Mouse (Mus musculus): ENCODE measurements at regions not wholly inside any gene's neighbourhood (a gene's known extent, or its start where the extent isn't known, plus 50 kb on each side); places are given as distances from the start of the nearest gene placed in this dataset.

- in situ Hi-C loops (cut with MboI; ENCODE audit: low pct_ligation_motif_present, low pct_unique_long_range_greater_than_20kb, low sequenced_read_pairs) (no loop called here), dilution Hi-C loops (cut with MboI; ENCODE audit: extremely low pct_ligation_motif_present, extremely low pct_unique_long_range_greater_than_20kb, low sequenced_read_pairs) (no loop called here)
- Histone ChIP-seq H3K27me3 (replicated peaks) (no peaks in the 10 kb centered on the region), H3K4me2 (ENCODE audit: insufficient read depth, low read depth, poor library complexity, severe bottlenecking) (no peak overlapping the region), H3K27ac (ENCODE audit: insufficient read depth, low read depth) (no peak overlapping the region), H3K4me3 (replicated peaks in 1 of 3; ENCODE audit: low read depth in 2 of 3, low read length in 2 of 3, poor library complexity in 1 of 3) (no peak overlapping the region), H3K4me1 (ENCODE audit: control insufficient read depth in 1 of 2, insufficient read depth in 2 of 2) (peaks cover 11 to 33% of the 10 kb centered on the region in 2 experiments), H3K9ac (ENCODE audit: insufficient read depth, low read depth) (no peak overlapping the region), H3K36me3 (replicated peaks in 1 of 2; ENCODE audit: control insufficient read depth in 1 of 2, insufficient read depth in 1 of 2, low read length in 1 of 2) (no peaks in the 10 kb centered on the region), H3K9me3 (replicated peaks; ENCODE audit: low read length) (no peaks in the 10 kb centered on the region), H3K79me2 (replicated peaks; ENCODE audit: control insufficient read depth, extremely low read depth, insufficient read depth, poor library complexity, severe bottlenecking) (no peaks in the 10 kb centered on the region)
- TF ChIP-seq TCF12 (IDR thresholded peaks at IDR 0.05; ENCODE audit: low read depth, low read length) (peak; percentile 58; the same call in 1 of the 2 replicates), MAX (IDR thresholded peaks at IDR 0.05; ENCODE audit: low read length) (peak; percentile 42; the same call in 1 of the 2 replicates), BHLHE40 (IDR thresholded peaks at IDR 0.05; ENCODE audit: low read depth, low read length) (peak; percentile 91), EP300 (IDR thresholded peaks at IDR 0.05; ENCODE audit: low read length) (peak; percentile 69), MXI1 (IDR thresholded peaks at IDR 0.05; ENCODE audit: low read depth, low read length) (peak; percentile 45; the same call in 1 of the 2 replicates), ETS1 (conservative IDR thresholded peaks at IDR 0.05; ENCODE audit: low read depth, low read length) (peak; percentile 64; the same call in 1 of the 2 replicates), RCOR1 (conservative IDR thresholded peaks at IDR 0.05; ENCODE audit: low read depth, low read length) (0 out of 2 replicates have a peak, but pooled peaks have one; percentile 32), USF1 (IDR thresholded peaks at IDR 0.05; ENCODE audit: low read depth, low read length) (peak; percentile 2; the same call in 1 of the 2 replicates), ELF1 (IDR thresholded peaks at IDR 0.05; ENCODE audit: low read depth, low read length) (no peak), MAFK (IDR thresholded peaks at IDR 0.05; ENCODE audit: insufficient replicate concordance, low read length) (no peak), IRF4 (IDR thresholded peaks at IDR 0.05; ENCODE audit: low read depth, low read length) (peak; percentile 74)
- DNase-seq (ENCODE audit: extremely low read depth): peak; percentile 48
These were observed 180.3 kb upstream of the Cpeb2 start for GRCm38 (mm10) chr5:43052668-43053067.

GRCm38 (mm10) chr5:43054586-43054985 is 178.4 kb upstream of the Cpeb2 start:
- dilution Hi-C loops (cut with MboI; ENCODE audit: extremely low pct_ligation_motif_present, extremely low pct_unique_long_range_greater_than_20kb, low sequenced_read_pairs): no loop called here
- Histone ChIP-seq H3K27ac (ENCODE audit: insufficient read depth, low read depth) (no peak overlapping the region), H3K9ac (ENCODE audit: insufficient read depth, low read depth) (no peak overlapping the region), H3K4me1 (ENCODE audit: control insufficient read depth in 1 of 2, insufficient read depth in 2 of 2) (peaks cover 3 to 16% of the 10 kb centered on the region in 2 experiments; a peak in 3 of 4 replicates), H3K79me2 (replicated peaks; ENCODE audit: control insufficient read depth, extremely low read depth, insufficient read depth, poor library complexity, severe bottlenecking) (no peaks in the 10 kb centered on the region), H3K4me2 (ENCODE audit: insufficient read depth, low read depth, poor library complexity, severe bottlenecking) (no peak overlapping the region), H3K36me3 (replicated peaks in 1 of 2; ENCODE audit: control insufficient read depth in 1 of 2, insufficient read depth in 1 of 2, low read length in 1 of 2) (no peaks in the 10 kb centered on the region), H3K27me3 (replicated peaks) (no peaks in the 10 kb centered on the region), H3K4me3 (replicated peaks in 1 of 3; ENCODE audit: low read depth in 2 of 3, low read length in 2 of 3, poor library complexity in 1 of 3) (no peak overlapping the region), H3K9me3 (replicated peaks; ENCODE audit: low read length) (no peaks in the 10 kb centered on the region)
- TF ChIP-seq MAX (IDR thresholded peaks at IDR 0.05; ENCODE audit: low read length): no peak
- no peak for TF ChIP-seq JUN (IDR thresholded peaks at IDR 0.05; ENCODE audit: insufficient read depth, low read depth, low read length)
- TF ChIP-seq NRF1 (IDR thresholded peaks at IDR 0.05; ENCODE audit: low read depth, low read length): no peak
- TF ChIP-seq RCOR1 (conservative IDR thresholded peaks at IDR 0.05; ENCODE audit: low read depth, low read length): no peak
- no peak for TF ChIP-seq PAX5 (IDR thresholded peaks at IDR 0.05; ENCODE audit: low read length)
- DNase-seq (ENCODE audit: extremely low read depth): no peak
- in situ Hi-C loops (cut with MboI; ENCODE audit: low pct_ligation_motif_present, low pct_unique_long_range_greater_than_20kb, low sequenced_read_pairs): no loop called here
